Mouse (Mus musculus) hindbrain, embryonic 13.5 days (tissue): ENCODE data around the gene E030018B13Rik. TPM values are rescaled to one million over a fixed set of nuclear protein-coding genes. Genes with fewer than 3 reads are reported as not detected.

Experiments used
- ATAC-seq: fragments of 200-750 bp; cut with Nextera tagmentation; 2 replicates; pipeline ENCODE4 v1.8.0; 2017; ENCODE audit warnings: moderate TSS enrichment; ENCODE audit not compliant: low FRiP score
- H3K27ac ChIP-seq: fragments of 300-500 bp; sonication (generic); 2 replicates; pipeline ENCODE4 v1.5.1; 2015; ENCODE audit warnings: inconsistent platforms, mild to moderate bottlenecking, moderate library complexity
- H3K27me3 ChIP-seq: fragments of 300-500 bp; sonication (generic); 2 replicates; pipeline ENCODE4 v1.6.1; 2015; ENCODE audit warnings: mild to moderate bottlenecking, inconsistent platforms
- H3K36me3 ChIP-seq: fragments of 300-500 bp; sonication (generic); 2 replicates; pipeline ENCODE4 v1.6.1; 2015; ENCODE audit warnings: mild to moderate bottlenecking, inconsistent platforms
- H3K4me1 ChIP-seq: fragments of 300-500 bp; sonication (generic); replicated peaks from 2 replicates; pipeline ENCODE4 v1.6.1; 2015; ENCODE audit warnings: inconsistent platforms
- H3K4me2 ChIP-seq: fragments of 300-500 bp; sonication (generic); 2 replicates; pipeline ENCODE4 v1.6.1; 2015; ENCODE audit warnings: inconsistent platforms, mild to moderate bottlenecking, moderate library complexity
- H3K4me3 ChIP-seq: fragments of 300-500 bp; sonication (generic); 2 replicates; pipeline ENCODE4 v1.5.1; 2015; ENCODE audit warnings: mild to moderate bottlenecking, inconsistent platforms
- H3K9ac ChIP-seq: fragments of 300-500 bp; sonication (generic); 2 replicates; pipeline ENCODE4 v1.6.1; 2015; ENCODE audit warnings: mild to moderate bottlenecking, inconsistent platforms
- H3K9me3 ChIP-seq: fragments of 300-500 bp; sonication (generic); 2 replicates; pipeline ENCODE4 v1.6.1; 2016; ENCODE audit warnings: inconsistent platforms
- WGBS: fragments of 180-500 bp; shearing (Covaris S2); methylation state at CpG from one replicate; pipeline ENCODE4 v1.1.7; 2015; 5-methylcytosine and 5-hydroxymethylcytosine counted together
- polyA plus RNA-seq: library from polyadenylated mRNA; unstranded; fragments of >200 nt; fragmentation: Nextera tagmentation; extraction: Ambion mirVana; gene quantifications from 2 replicates; pipeline ENCODE4 v1.2.1, GENCODE M21; 2015

Gene E030018B13Rik
- polyA plus RNA-seq, 1 experiment from 2014 or later = not detected

DNA sequence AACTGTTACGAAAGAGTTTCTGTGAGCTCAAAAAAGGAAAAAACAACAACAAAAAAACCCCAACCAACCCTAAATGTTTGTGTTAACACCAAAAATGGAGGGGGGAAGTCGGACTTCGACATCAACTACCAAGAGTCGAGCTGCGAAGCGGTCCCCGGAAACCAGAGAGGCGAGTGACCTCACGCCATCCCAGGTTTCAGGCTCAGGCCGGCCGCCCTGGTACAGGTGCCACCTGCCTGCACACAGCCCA, 20.3 kb downstream of the E030018B13Rik start:
- Histone ChIP-seq H3K9ac (peak overlapping the region; percentile 97), H3K36me3 (no peaks in the 10 kb centered on the region), H3K4me3 (peak overlapping the region; percentile 78), H3K27me3 (no peaks in the 10 kb centered on the region), H3K9me3 (no peaks in the 10 kb centered on the region), H3K4me2 (peak overlapping the region; percentile 88), H3K4me1 (peaks cover 39% of the 10 kb centered on the region), H3K27ac (peak overlapping the region; percentile 97)
- no peak for ATAC-seq
- under 1% methylated on average over 11 of the region's 11 CpGs for WGBS

DNA sequence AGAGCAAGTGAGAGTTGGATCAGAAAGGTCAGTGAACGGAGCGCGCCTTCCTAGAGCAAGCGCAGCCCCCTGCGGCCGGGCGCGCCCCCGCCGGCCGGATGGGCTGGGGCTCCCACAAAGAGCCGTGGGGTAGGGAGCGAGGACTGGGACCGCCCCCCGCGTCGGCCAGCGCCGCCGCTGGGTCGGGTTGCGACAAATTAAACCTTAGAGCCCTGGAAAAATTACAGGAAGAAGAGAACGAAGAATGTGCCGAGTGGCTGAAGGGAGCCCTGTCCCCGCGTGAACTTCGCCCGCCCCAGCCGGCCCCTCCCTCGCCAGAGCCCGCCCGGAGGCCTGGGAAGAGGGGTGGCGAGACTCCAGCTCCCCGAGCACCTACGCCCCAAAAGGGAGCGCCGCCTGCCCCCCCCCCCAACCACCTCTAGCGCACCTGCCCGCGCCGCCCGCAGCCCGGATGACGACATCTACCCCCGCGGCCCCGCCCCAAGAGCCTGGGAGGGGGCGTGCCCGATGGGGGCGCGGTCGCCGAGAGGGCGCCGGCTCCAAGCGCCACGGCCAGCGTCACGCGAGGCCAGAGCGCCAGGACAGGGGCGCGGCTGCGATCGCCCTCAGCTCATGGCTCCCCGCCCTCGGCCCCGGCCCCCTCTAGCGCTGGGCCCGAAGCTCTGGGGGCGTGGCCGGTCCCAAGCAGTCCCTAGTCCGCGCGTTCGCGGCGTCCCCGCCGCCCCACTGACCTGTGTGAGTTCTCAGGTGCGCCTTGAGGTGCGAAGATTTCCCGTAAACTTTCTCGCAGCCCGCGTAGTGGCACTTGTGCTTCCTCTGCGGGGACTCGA, 20.8 kb downstream of the E030018B13Rik start:
- Histone ChIP-seq H3K4me1 (peaks cover 39% of the 10 kb centered on the region), H3K4me3 (peak overlapping the region; percentile 78), H3K27ac (peak overlapping the region; percentile 97), H3K9ac (peak overlapping the region; percentile 97), H3K9me3 (no peaks in the 10 kb centered on the region), H3K4me2 (peak overlapping the region; percentile 88), H3K27me3 (no peaks in the 10 kb centered on the region), H3K36me3 (no peaks in the 10 kb centered on the region)
- WGBS = under 1% methylated on average over 74 of the region's 88 CpGs
- peak; percentile 4 for ATAC-seq

DNA sequence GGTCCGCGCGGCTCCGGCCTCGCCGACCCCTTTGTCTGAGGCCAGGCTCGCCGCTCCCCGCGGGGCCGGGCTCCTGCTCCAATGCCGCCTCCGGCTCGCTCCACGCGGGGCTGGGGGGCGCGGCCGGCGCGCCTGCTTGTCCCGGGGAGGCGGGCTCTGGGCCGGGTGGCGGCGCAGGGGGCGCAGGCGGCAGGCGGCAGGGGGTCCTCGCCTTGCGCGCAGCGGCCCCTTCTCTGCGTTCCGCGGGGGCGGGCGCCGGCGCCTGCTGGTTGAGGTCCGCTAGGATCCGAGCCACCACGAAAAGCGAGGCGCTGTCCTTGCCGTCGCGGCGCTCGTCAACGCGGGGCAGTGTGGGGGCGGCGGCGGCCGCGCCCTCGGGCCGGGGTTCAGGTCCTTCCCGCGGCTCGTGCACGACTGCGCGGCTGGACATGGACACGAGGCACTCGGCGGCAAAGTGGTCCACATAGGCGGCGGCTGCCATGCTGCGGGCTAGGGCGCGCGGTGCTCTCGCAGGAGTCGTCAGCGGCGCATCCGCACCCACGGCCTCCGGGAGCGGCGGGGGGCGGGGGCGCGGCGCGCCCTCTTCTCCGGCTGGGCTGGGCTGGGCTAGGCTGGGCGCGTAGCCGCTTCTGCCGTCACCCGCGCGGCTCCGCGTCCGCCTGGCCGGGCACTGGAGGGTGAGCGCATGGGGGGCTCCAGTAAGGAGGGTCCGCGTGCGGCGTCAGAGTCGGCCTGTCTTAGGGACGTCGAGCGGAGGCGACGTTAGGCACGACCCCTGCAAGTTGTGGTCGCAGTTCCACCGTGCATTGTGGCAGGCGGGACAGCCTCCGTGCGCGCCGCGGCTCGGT, 21.6 kb downstream of the E030018B13Rik start:
- under 1% methylated on average over 103 of the region's 121 CpGs for WGBS

DNA sequence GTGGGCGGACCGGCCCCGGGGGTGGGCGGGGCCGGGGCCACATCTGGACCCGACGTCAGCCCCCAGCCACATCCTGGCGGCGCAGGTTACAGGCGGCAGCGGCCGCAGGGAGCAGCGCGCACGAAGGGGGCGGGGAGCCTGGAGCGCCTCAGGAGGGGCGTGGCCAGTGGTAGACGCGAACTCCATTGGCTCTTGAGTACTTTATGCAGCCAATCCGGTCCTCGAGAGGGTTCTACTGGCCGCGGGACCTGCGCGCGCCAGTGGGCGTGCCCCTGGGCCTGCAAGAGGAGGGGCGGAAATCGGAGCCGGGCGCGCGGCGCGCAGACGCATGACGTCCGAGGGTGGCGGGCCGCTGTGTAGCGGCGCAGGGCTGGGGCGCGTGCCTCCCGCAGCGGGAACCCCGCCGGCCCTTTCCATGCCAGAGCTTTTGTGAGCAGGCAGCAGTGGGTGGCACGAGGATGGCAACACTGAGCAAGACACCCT, 22.3 kb downstream of the E030018B13Rik start, which contains the start of gene Klf13:
Gene Klf13, minus strand, starts transcription at position 2 of the 483 bp plus-strand sequence.
- ATAC-seq = peak; percentile 96

More for the DNA sequence above, 21.6 kb downstream of the E030018B13Rik start:
- H3K9me3 ChIP-seq = no peaks in the 10 kb centered on the region
- peak; percentile 60 for ATAC-seq
- peak overlapping the region; percentile 97 for H3K27ac ChIP-seq
- H3K9ac ChIP-seq = peak overlapping the region; percentile 97
- no peaks in the 10 kb centered on the region for H3K36me3 ChIP-seq
- H3K4me2 ChIP-seq = peak overlapping the region; percentile 88
- H3K27me3 ChIP-seq = no peaks in the 10 kb centered on the region
- peaks cover 39% of the 10 kb centered on the region for H3K4me1 ChIP-seq
- peak overlapping the region; percentile 78 for H3K4me3 ChIP-seq

GRCm38 (mm10) chr7:63939397-63939951, 22.8 kb downstream of the E030018B13Rik start:
- Histone ChIP-seq H3K36me3 (no peaks in the 10 kb centered on the region), H3K4me3 (peak overlapping the region; percentile 78), H3K27ac (peak overlapping the region; percentile 97), H3K27me3 (no peaks in the 10 kb centered on the region), H3K4me2 (peak overlapping the region; percentile 88), H3K9me3 (no peaks in the 10 kb centered on the region), H3K4me1 (peaks cover 32% of the 10 kb centered on the region), H3K9ac (peak overlapping the region; percentile 89)
- WGBS = 0% methylated on average over 38 of the region's 39 CpGs
- no peak; the same call in 1 of the 2 replicates for ATAC-seq

More for the DNA sequence above, 22.3 kb downstream of the E030018B13Rik start, which contains the start of gene Klf13:
- WGBS = under 1% methylated on average over 45 of the region's 50 CpGs
- Histone ChIP-seq H3K4me3 (peak within 1 kb of the TSS; percentile 78), H3K9ac (peak within 1 kb of the TSS; percentile 97), H3K4me1 (peaks cover 34% of the 10 kb centered on the region), H3K27me3 (no peaks in the 10 kb centered on the region), H3K4me2 (peak within 1 kb of the TSS; percentile 88), H3K27ac (peak within 1 kb of the TSS; percentile 97), H3K36me3 (no peaks in the 10 kb centered on the region), H3K9me3 (no peaks in the 10 kb centered on the region)

DNA sequence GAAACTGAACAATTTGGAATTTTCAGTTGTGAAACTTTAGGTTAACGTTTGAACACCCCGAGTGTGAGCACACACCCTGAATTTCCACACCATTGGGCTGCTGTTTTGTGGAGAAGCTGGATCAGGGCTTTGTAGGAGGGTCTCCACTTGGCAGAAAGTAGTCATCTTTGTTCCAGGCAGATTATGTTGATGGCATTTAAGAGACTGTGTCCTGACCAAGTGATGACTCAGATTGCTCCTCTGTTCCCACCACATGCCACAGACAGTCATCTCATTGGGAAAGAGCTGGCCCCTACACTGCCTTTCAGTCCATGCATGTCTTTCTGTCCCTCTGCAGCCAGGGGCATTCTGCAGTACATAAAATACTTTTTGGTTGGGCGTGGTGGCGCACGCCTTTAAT, 23.7 kb downstream of the E030018B13Rik start:
- Histone ChIP-seq H3K4me3 (no peak overlapping the region), H3K27ac (peak overlapping the region; percentile 97)
- no peak for ATAC-seq

GRCm38 (mm10) chr7:63941050-63941449, 24.4 kb downstream of the E030018B13Rik start:
- Histone ChIP-seq H3K4me1 (peaks cover 16% of the 10 kb centered on the region), H3K4me2 (no peak overlapping the region), H3K4me3 (no peak overlapping the region), H3K9ac (no peak overlapping the region), H3K36me3 (no peaks in the 10 kb centered on the region), H3K9me3 (no peaks in the 10 kb centered on the region), H3K27me3 (no peaks in the 10 kb centered on the region), H3K27ac (no peak overlapping the region)
- 78% methylated on average over 3 of the region's 3 CpGs for WGBS
- no peak for ATAC-seq

More for the DNA sequence above, 23.7 kb downstream of the E030018B13Rik start:
- Histone ChIP-seq H3K36me3 (no peaks in the 10 kb centered on the region), H3K4me1 (peaks cover 23% of the 10 kb centered on the region), H3K9me3 (no peaks in the 10 kb centered on the region), H3K9ac (no peak overlapping the region), H3K27me3 (no peaks in the 10 kb centered on the region), H3K4me2 (no peak overlapping the region)
- WGBS = 91% methylated on average over 5 of the region's 5 CpGs

DNA sequence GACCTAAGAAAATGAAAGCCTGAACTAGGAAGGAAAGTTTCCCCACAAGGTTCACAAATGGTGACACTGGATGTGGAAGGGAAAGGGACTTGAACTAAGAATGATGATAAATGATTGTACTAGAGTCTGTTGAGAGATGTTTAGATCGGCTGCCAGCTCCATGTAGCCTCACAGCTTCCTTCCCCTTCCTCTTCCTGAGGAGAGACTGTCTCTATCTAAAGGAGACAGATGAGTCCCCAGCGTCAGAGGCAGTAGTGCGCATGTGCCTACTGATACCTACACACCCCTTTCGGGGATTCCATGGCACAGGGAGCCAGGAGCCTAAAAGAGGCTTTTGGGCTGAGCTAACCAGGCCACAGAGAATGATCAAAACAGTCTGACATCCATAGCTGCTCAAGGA, 24.8 kb downstream of the E030018B13Rik start:
- Histone ChIP-seq H3K27me3 (no peaks in the 10 kb centered on the region), H3K4me1 (peaks cover 12% of the 10 kb centered on the region), H3K9ac (no peak overlapping the region), H3K4me2 (no peak overlapping the region), H3K4me3 (no peak overlapping the region), H3K27ac (no peak overlapping the region), H3K9me3 (no peaks in the 10 kb centered on the region), H3K36me3 (no peaks in the 10 kb centered on the region)
- 90% methylated on average over 4 of the region's 4 CpGs for WGBS
- ATAC-seq = no peak

- peaks cover 9% of the 10 kb centered on the region for H3K4me1 ChIP-seq
- no peak overlapping the region for H3K4me3 ChIP-seq
- peak overlapping the region; percentile 49; the same call in 1 of the 2 replicates for H3K9ac ChIP-seq
- no peak overlapping the region for H3K27ac ChIP-seq
- H3K9me3 ChIP-seq = no peaks in the 10 kb centered on the region
- no peak for ATAC-seq
- WGBS = 49% methylated on average over 2 of the region's 2 CpGs
- H3K27me3 ChIP-seq = no peaks in the 10 kb centered on the region; the same call in 1 of the 2 replicates
- H3K36me3 ChIP-seq = no peaks in the 10 kb centered on the region
- no peak overlapping the region for H3K4me2 ChIP-seq
These were observed 27.3 kb downstream of the E030018B13Rik start for GRCm38 (mm10) chr7:63943946-63944345.

GRCm38 (mm10) chr7:63947514-63948487, 31.1 kb downstream of the E030018B13Rik start:
- no peaks in the 10 kb centered on the region; the same call in 1 of the 2 replicates for H3K27me3 ChIP-seq
- no peak for ATAC-seq
- H3K4me3 ChIP-seq = no peak overlapping the region
- no peaks in the 10 kb centered on the region for H3K9me3 ChIP-seq
- no peaks in the 10 kb centered on the region for H3K36me3 ChIP-seq
- no peak overlapping the region for H3K27ac ChIP-seq
- peaks cover 18% of the 10 kb centered on the region; the same call in 1 of the 2 replicates for H3K4me1 ChIP-seq
- no peak overlapping the region for H3K4me2 ChIP-seq
- no peak overlapping the region for H3K9ac ChIP-seq
- 44% methylated on average over 11 of the region's 11 CpGs for WGBS

- WGBS = 77% methylated on average over 3 of the region's 3 CpGs
- no peaks in the 10 kb centered on the region for H3K36me3 ChIP-seq
These were observed 32.5 kb downstream of the E030018B13Rik start for GRCm38 (mm10) chr7:63949176-63949575.

More at GRCm38 (mm10) chr7:63949176-63949575, 32.5 kb downstream of the E030018B13Rik start:
- ATAC-seq = no peak
- H3K9ac ChIP-seq = no peak overlapping the region
- no peak overlapping the region for H3K4me3 ChIP-seq
- H3K27me3 ChIP-seq = no peaks in the 10 kb centered on the region; the same call in 1 of the 2 replicates
- H3K4me1 ChIP-seq = peaks cover 16% of the 10 kb centered on the region; the same call in 1 of the 2 replicates
- no peak overlapping the region for H3K4me2 ChIP-seq
- H3K9me3 ChIP-seq = no peaks in the 10 kb centered on the region
- no peak overlapping the region for H3K27ac ChIP-seq
